Mouse (Mus musculus): ENCODE measurements around the gene Stx4a. TPM values are rescaled to one million over a fixed set of nuclear protein-coding genes. Genes with fewer than 3 reads are reported as not detected.

Stx4a gene
- polyA plus RNA-seq, 1 experiment from 2014 or later, result 9.7 TPM

DNA sequence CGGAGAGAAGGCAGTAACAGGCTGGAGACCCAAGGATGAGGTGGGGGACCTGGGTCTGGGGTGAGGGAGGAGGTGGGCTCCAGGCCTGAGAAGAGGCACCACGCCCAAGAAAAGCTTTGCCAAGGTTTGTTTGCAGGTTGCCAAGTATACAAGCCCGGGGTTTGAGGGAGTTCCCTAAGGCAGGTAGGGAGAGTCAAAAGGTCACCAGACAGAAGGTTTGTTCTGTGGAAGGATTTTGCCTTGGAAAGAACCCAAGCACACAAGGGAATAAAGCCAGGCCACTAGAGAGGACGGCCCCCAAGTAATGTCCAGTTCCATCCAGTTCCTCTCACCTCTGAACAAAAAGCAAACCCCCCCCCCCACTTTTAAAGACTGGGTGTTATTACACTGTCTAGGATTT lies 12.9 kb upstream of the Stx4a start:
- Histone ChIP-seq H3K9ac (ENCODE audit: low read length) (no peak overlapping the region), H3K36me3 (ENCODE audit: control insufficient read depth, insufficient read depth, low read length) (peaks cover 51% of the 10 kb centered on the region), H3K9me3 (replicated peaks; ENCODE audit: control insufficient read depth, low read length) (no peaks in the 10 kb centered on the region), H3K4me2 (ENCODE audit: low read length) (no peak overlapping the region), H3K4me1 (ENCODE audit: control insufficient read depth, insufficient read depth, low read length) (no peaks in the 10 kb centered on the region), H3K27me3 (replicated peaks; ENCODE audit: control insufficient read depth, insufficient read depth, low read length) (no peaks in the 10 kb centered on the region), H3K27ac (ENCODE audit: low read depth, low read length) (no peak overlapping the region), H3K4me3 (ENCODE audit: low read depth, low read length) (no peak overlapping the region)
- ATAC-seq (no peak), DNase-seq (ENCODE audit: low spot score) (no peak)
- WGBS, result 90% methylated on average over 4 of the region's 4 CpGs

DNA sequence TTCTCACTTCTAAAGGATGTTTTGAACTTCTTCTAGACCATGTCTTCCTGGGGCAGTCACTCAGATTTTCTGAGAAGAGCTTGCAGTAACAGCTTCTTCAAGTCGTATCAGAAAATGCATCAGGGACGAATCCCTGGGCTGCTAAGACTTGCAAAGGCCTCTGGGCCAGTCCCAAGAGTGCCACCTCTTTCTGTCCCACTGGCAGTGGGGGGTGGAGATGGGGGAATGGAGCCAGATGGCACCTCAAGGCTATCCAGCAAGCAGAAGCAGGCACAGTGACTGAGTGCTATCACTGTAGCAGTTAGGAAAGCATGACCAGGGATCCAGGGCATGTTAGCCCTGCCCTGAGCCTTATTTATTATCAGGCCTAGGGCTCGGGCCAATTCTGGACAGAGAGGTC lies 11.8 kb upstream of the Stx4a start:
- peaks cover 47% of the 10 kb centered on the region for H3K36me3 ChIP-seq (ENCODE audit: control insufficient read depth, insufficient read depth, low read length)
- no peak overlapping the region for H3K9ac ChIP-seq (ENCODE audit: low read length)
- no peak overlapping the region for H3K4me2 ChIP-seq (ENCODE audit: low read length)
- H3K27me3 ChIP-seq (replicated peaks; ENCODE audit: control insufficient read depth, insufficient read depth, low read length), result no peaks in the 10 kb centered on the region
- 90% methylated on average over 3 of the region's 3 CpGs for WGBS
- H3K4me1 ChIP-seq (ENCODE audit: control insufficient read depth, insufficient read depth, low read length), result no peaks in the 10 kb centered on the region
- H3K4me3 ChIP-seq (ENCODE audit: low read depth, low read length), result no peak overlapping the region
- H3K9me3 ChIP-seq (replicated peaks; ENCODE audit: control insufficient read depth, low read length), result no peaks in the 10 kb centered on the region
- no peak for DNase-seq (ENCODE audit: low spot score)
- no peak overlapping the region for H3K27ac ChIP-seq (ENCODE audit: low read depth, low read length)
- no peak for ATAC-seq

GRCm38 (mm10) chr7:127813821-127814220 lies 10.3 kb upstream of the Stx4a start:
- Histone ChIP-seq H3K9me3 (replicated peaks; ENCODE audit: control insufficient read depth, low read length) (no peaks in the 10 kb centered on the region), H3K27ac (ENCODE audit: low read depth, low read length) (peak overlapping the region; percentile 72; the same call in 1 of the 2 replicates), H3K4me3 (ENCODE audit: low read depth, low read length) (no peak overlapping the region), H3K4me1 (ENCODE audit: control insufficient read depth, insufficient read depth, low read length) (no peaks in the 10 kb centered on the region), H3K27me3 (replicated peaks; ENCODE audit: control insufficient read depth, insufficient read depth, low read length) (no peaks in the 10 kb centered on the region), H3K9ac (ENCODE audit: low read length) (no peak overlapping the region), H3K36me3 (ENCODE audit: control insufficient read depth, insufficient read depth, low read length) (peaks cover 46% of the 10 kb centered on the region), H3K4me2 (ENCODE audit: low read length) (no peak overlapping the region; the same call in 1 of the 2 replicates)
- DNase-seq (ENCODE audit: low spot score) (no peak), ATAC-seq (peak; percentile 42; the same call in 1 of the 2 replicates)
- 71% methylated on average over 4 of the region's 4 CpGs for WGBS

GRCm38 (mm10) chr7:127814241-127814921 lies 9.7 kb upstream of the Stx4a start:
- Histone ChIP-seq H3K9ac (ENCODE audit: low read length) (no peak overlapping the region), H3K27me3 (replicated peaks; ENCODE audit: control insufficient read depth, insufficient read depth, low read length) (no peaks in the 10 kb centered on the region), H3K27ac (ENCODE audit: low read depth, low read length) (peak overlapping the region; percentile 72), H3K4me3 (ENCODE audit: low read depth, low read length) (no peak overlapping the region), H3K4me1 (ENCODE audit: control insufficient read depth, insufficient read depth, low read length) (no peaks in the 10 kb centered on the region), H3K4me2 (ENCODE audit: low read length) (peak overlapping the region; percentile 9; the same call in 1 of the 2 replicates), H3K36me3 (ENCODE audit: control insufficient read depth, insufficient read depth, low read length) (peaks cover 42% of the 10 kb centered on the region), H3K9me3 (replicated peaks; ENCODE audit: control insufficient read depth, low read length) (no peaks in the 10 kb centered on the region)
- WGBS, result 52% methylated on average over 19 of the region's 19 CpGs
- DNase-seq (ENCODE audit: low spot score), result peak; percentile 89
- peak; percentile 92 for ATAC-seq

DNA sequence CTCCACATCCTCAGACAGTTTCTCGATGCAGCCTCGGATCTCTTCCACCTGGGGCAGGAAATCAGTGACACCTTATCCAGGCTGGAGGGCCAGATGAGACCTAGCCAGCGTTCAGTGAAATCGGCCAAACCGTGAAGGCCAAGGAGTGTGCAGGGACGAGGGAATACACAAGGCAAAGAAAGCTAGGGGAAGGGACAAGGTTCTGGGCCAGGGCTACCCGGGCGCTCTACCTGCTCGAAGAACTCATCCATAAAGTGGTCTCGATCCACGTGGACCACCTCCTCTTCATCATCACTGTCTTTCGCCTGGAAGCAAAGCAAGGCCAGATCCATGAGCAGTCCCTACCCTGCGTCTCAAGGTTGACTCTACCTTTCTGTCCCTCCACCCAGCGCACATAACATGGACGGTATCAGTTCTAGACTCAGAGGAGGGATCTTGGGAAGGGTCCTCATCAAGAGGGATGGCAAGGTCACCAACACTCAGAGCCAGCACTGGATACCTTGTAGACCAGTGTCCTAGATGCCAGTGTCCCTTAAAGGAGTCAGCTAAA lies 8.9 kb upstream of the Stx4a start:
- Histone ChIP-seq H3K27me3 (replicated peaks; ENCODE audit: control insufficient read depth, insufficient read depth, low read length) (no peaks in the 10 kb centered on the region), H3K36me3 (ENCODE audit: control insufficient read depth, insufficient read depth, low read length) (peaks cover 34% of the 10 kb centered on the region), H3K4me1 (ENCODE audit: control insufficient read depth, insufficient read depth, low read length) (no peaks in the 10 kb centered on the region), H3K27ac (ENCODE audit: low read depth, low read length) (peak overlapping the region; percentile 72), H3K4me3 (ENCODE audit: low read depth, low read length) (no peak overlapping the region), H3K9ac (ENCODE audit: low read length) (0 out of 2 replicates have a peak overlapping the region, but pooled peaks have one; percentile 13), H3K9me3 (replicated peaks; ENCODE audit: control insufficient read depth, low read length) (no peaks in the 10 kb centered on the region), H3K4me2 (ENCODE audit: low read length) (no peak overlapping the region)
- DNase-seq (ENCODE audit: low spot score) (no peak), ATAC-seq (no peak)
- WGBS, result 94% methylated on average over 15 of the region's 15 CpGs

GRCm38 (mm10) chr7:127815954-127816821 lies 7.9 kb upstream of the Stx4a start:
- no peak overlapping the region for H3K27ac ChIP-seq (ENCODE audit: low read depth, low read length)

DNA sequence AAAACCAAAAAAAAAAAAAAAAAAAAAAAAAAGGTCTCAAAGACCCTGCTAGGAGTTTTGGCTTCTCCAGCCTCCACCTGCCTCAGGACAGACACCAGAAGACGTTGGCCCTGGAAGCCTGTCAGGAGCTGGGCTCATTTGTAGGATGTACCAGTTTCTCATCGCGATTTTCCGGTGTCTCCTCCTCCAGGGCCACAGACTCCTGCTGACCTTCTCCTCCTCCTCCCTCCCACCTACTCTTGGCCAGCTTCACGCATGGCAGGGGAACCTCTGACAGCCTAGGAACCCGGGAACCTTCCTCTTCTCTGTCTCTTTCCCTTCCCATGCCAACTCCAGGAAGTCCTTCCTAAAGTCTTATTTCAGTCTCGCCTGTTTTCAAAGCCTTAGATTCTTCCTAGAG lies 7.0 kb upstream of the Stx4a start:
- no peak for ATAC-seq
- H3K36me3 ChIP-seq (ENCODE audit: control insufficient read depth, insufficient read depth, low read length), result peaks cover 25% of the 10 kb centered on the region
- H3K9me3 ChIP-seq (replicated peaks; ENCODE audit: control insufficient read depth, low read length), result no peaks in the 10 kb centered on the region
- no peak overlapping the region for H3K27ac ChIP-seq (ENCODE audit: low read depth, low read length)
- no peaks in the 10 kb centered on the region for H3K27me3 ChIP-seq (replicated peaks; ENCODE audit: control insufficient read depth, insufficient read depth, low read length)
- no peak overlapping the region for H3K4me3 ChIP-seq (ENCODE audit: low read depth, low read length)
- no peak for DNase-seq (ENCODE audit: low spot score)
- H3K4me2 ChIP-seq (ENCODE audit: low read length), result no peak overlapping the region
- 84% methylated on average over 7 of the region's 7 CpGs for WGBS
- no peaks in the 10 kb centered on the region for H3K4me1 ChIP-seq (ENCODE audit: control insufficient read depth, insufficient read depth, low read length)
- no peak overlapping the region for H3K9ac ChIP-seq (ENCODE audit: low read length)

More at GRCm38 (mm10) chr7:127815954-127816821, 7.9 kb upstream of the Stx4a start:
- Histone ChIP-seq H3K4me2 (ENCODE audit: low read length) (no peak overlapping the region), H3K27me3 (replicated peaks; ENCODE audit: control insufficient read depth, insufficient read depth, low read length) (no peaks in the 10 kb centered on the region), H3K36me3 (ENCODE audit: control insufficient read depth, insufficient read depth, low read length) (peaks cover 27% of the 10 kb centered on the region), H3K9me3 (replicated peaks; ENCODE audit: control insufficient read depth, low read length) (no peaks in the 10 kb centered on the region), H3K4me3 (ENCODE audit: low read depth, low read length) (no peak overlapping the region), H3K4me1 (ENCODE audit: control insufficient read depth, insufficient read depth, low read length) (no peaks in the 10 kb centered on the region), H3K9ac (ENCODE audit: low read length) (no peak overlapping the region)
- 74% methylated on average over 15 of the region's 15 CpGs for WGBS
- ATAC-seq, result no peak
- no peak for DNase-seq (ENCODE audit: low spot score)

GRCm38 (mm10) chr7:127817776-127818175 lies 6.3 kb upstream of the Stx4a start:
- H3K9ac ChIP-seq (ENCODE audit: low read length), result no peak overlapping the region
- no peak for ATAC-seq
- H3K9me3 ChIP-seq (replicated peaks; ENCODE audit: control insufficient read depth, low read length), result no peaks in the 10 kb centered on the region
- no peak overlapping the region for H3K27ac ChIP-seq (ENCODE audit: low read depth, low read length)
- no peaks in the 10 kb centered on the region for H3K27me3 ChIP-seq (replicated peaks; ENCODE audit: control insufficient read depth, insufficient read depth, low read length)
- 0 out of 2 replicates have a peak, but pooled peaks cover under 1% of the 10 kb centered on the region for H3K4me1 ChIP-seq (ENCODE audit: control insufficient read depth, insufficient read depth, low read length)
- no peak overlapping the region for H3K4me3 ChIP-seq (ENCODE audit: low read depth, low read length)
- H3K4me2 ChIP-seq (ENCODE audit: low read length), result no peak overlapping the region
- peaks cover 18% of the 10 kb centered on the region for H3K36me3 ChIP-seq (ENCODE audit: control insufficient read depth, insufficient read depth, low read length)
- DNase-seq (ENCODE audit: low spot score), result no peak
- 91% methylated on average over 5 of the region's 5 CpGs for WGBS
